Mouse (Mus musculus): ENCODE data around the gene Hook1.
A peak's percentile ranks its signal among the peaks of the same experiment; 100 is the strongest.

- TF ChIP-seq POLR2A (IDR thresholded peaks at IDR 0.05; ENCODE audit: borderline replicate concordance, extremely low read depth, low read depth, low read length) (no peak), CTCF (IDR thresholded peaks at IDR 0.05; ENCODE audit: insufficient read depth, low read length) (peak; percentile 97)
Measured at GRCm38 (mm10) chr4:95924210-95925184, 42.5 kb upstream of the Hook1 start.
